Mouse (Mus musculus): Measurements from ENCODE around the gene Rom1. TPM values are rescaled to one million over a fixed set of nuclear protein-coding genes. Genes with fewer than 3 reads are reported as not detected.
"Not testable (repeated sequence)": the region's sequence is repeated elsewhere in the genome, so short reads cannot be mapped to it uniquely, and the experiment has no call there.

Gene Rom1
- polyA plus RNA-seq, 1 experiment from 2014 or later = 3.9 TPM

DNA sequence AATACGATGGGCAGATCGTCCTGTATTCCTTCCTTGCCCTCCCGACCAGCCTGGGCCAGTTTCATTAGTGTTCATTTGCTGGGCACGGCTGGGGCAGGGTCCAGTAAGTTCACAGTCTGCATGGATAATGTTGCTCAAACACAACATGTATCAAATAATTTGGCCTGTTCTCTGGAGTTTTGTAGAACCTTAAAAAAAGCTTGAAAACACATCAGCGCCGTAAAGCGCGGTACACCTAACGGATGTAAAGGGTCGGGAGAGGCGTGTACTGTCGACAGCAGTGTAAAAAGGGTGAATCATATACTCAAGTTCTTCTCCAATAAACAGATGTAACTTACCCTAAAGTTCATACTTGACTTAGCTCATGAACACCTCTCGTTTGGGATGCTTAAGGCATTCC, 30.6 kb downstream of the Rom1 start:
- no peak for DNase-seq (ENCODE audit: low spot score)

DNA sequence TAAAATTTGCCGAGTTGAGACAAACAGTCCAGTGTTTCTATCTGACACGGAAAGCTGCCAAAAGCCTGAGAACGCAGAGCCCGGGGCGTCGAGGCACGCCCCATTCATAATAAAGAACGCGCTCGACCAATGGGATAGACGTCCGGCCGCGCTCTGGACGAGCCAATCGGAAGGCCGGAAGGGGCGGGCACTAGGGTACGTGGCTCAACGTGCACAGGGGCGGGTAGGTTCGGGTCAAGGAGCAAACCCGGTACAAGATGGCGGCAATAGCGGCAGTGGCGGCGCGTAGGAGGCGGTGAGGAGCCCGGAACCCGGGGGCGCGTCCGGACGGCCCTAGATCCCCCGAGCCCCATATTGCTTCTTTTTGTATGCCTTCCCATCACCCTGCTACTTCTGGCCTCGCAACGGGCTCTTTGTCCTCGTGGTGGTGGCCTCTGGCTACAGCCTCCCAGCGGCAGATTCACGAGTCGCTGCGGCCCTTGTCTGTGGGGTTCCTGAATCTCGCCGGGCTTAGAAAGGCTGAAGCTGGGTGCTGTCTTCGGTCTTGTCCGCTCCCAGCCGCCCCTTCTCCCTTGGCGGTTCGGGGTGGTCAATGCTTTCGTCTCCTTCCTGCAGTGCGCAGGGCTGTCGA, 31.2 kb downstream of the Rom1 start, which contains the start of gene Ganab:
Gene Ganab, plus strand, starts transcription at position 207 of the 631 bp plus-strand sequence.
- peak; percentile 98 for ATAC-seq (replicated peaks; ENCODE audit: low FRiP score)
- Histone ChIP-seq H3K36me3 (ENCODE audit: control insufficient read depth, insufficient read depth, low read length) (peaks cover 16% of the 10 kb centered on the region; the same call in 1 of the 2 replicates), H3K9ac (ENCODE audit: low read depth, low read length) (peak within 1 kb of the TSS; percentile 97), H3K4me1 (replicated peaks; ENCODE audit: control insufficient read depth, insufficient read depth, low read length) (peaks cover 25% of the 10 kb centered on the region), H3K4me3 (ENCODE audit: low read depth, low read length) (peak within 1 kb of the TSS; percentile 98), H3K4me2 (peak within 1 kb of the TSS; percentile 87), H3K27ac (ENCODE audit: low read depth, low read length) (peak within 1 kb of the TSS; percentile 93), H3K9me3 (ENCODE audit: control insufficient read depth, low read length) (no peaks in the 10 kb centered on the region), H3K27me3 (replicated peaks; ENCODE audit: control insufficient read depth, insufficient read depth, low read length) (no peaks in the 10 kb centered on the region)
- DNase-seq (ENCODE audit: low spot score) = peak; percentile 95
- WGBS = under 1% methylated on average over 53 of the region's 53 CpGs

More for the DNA sequence above, 30.6 kb downstream of the Rom1 start:
- H3K27ac ChIP-seq (ENCODE audit: low read depth, low read length) = peak overlapping the region; percentile 93
- ATAC-seq (replicated peaks; ENCODE audit: low FRiP score) = peak; percentile 3; the same call in 1 of the 2 replicates
- no peaks in the 10 kb centered on the region for H3K9me3 ChIP-seq (ENCODE audit: control insufficient read depth, low read length)
- WGBS = 7% methylated on average over 13 of the region's 13 CpGs
- peaks cover 20% of the 10 kb centered on the region; the same call in 1 of the 2 replicates for H3K36me3 ChIP-seq (ENCODE audit: control insufficient read depth, insufficient read depth, low read length)
- peak overlapping the region; percentile 97 for H3K9ac ChIP-seq (ENCODE audit: low read depth, low read length)
- peaks cover 25% of the 10 kb centered on the region for H3K4me1 ChIP-seq (replicated peaks; ENCODE audit: control insufficient read depth, insufficient read depth, low read length)
- H3K4me2 ChIP-seq = peak overlapping the region; percentile 87
- H3K4me3 ChIP-seq (ENCODE audit: low read depth, low read length) = peak overlapping the region; percentile 98
- no peaks in the 10 kb centered on the region for H3K27me3 ChIP-seq (replicated peaks; ENCODE audit: control insufficient read depth, insufficient read depth, low read length)

DNA sequence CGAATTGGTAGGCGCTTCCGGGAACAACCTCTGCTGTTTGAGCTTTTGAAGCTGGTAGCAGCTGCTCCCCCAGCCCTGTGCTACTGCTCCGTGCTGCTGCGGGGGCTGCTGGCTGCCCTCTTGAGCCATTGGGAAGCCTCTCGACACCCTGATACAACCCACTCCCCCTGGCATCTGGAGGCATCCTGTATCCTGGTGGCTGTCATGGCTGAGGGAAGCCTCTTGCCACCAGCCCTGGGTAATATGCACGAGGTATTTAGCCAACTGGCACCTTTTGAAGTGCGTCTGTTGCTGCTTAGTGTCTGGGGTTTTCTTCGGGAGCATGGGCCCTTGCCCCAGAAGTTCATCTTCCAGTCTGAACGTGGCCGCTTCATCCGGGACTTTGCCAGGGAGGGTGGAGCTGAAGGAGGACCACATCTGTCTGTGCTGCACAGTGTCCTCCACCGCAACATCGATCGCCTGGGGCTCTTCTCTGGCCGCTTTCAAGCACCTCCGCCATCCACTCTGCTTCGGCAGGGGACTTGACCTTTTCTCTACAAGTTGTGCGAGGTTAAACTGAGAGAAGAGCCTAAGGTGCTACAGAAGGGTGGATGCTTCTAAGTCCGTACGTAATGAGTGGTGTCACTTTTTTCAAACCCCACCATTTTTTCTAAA, 31.8 kb downstream of the Rom1 start:
- H3K27ac ChIP-seq (ENCODE audit: low read depth, low read length) = peak overlapping the region; percentile 86
- peak overlapping the region; percentile 87 for H3K4me2 ChIP-seq
- not testable (repeated sequence) for H3K27me3 ChIP-seq (replicated peaks; ENCODE audit: control insufficient read depth, insufficient read depth, low read length); H3K9me3 ChIP-seq (ENCODE audit: control insufficient read depth, low read length); DNase-seq (ENCODE audit: low spot score)
- peak overlapping the region; percentile 98 for H3K4me3 ChIP-seq (ENCODE audit: low read depth, low read length)
- peaks cover 15% of the 10 kb centered on the region; the same call in 1 of the 2 replicates for H3K36me3 ChIP-seq (ENCODE audit: control insufficient read depth, insufficient read depth, low read length)
- peak; percentile 25 for ATAC-seq (replicated peaks; ENCODE audit: low FRiP score)
- WGBS = 35% methylated on average over 21 of the region's 21 CpGs
- peak overlapping the region; percentile 58 for H3K9ac ChIP-seq (ENCODE audit: low read depth, low read length)
- H3K4me1 ChIP-seq (replicated peaks; ENCODE audit: control insufficient read depth, insufficient read depth, low read length) = peaks cover 25% of the 10 kb centered on the region

DNA sequence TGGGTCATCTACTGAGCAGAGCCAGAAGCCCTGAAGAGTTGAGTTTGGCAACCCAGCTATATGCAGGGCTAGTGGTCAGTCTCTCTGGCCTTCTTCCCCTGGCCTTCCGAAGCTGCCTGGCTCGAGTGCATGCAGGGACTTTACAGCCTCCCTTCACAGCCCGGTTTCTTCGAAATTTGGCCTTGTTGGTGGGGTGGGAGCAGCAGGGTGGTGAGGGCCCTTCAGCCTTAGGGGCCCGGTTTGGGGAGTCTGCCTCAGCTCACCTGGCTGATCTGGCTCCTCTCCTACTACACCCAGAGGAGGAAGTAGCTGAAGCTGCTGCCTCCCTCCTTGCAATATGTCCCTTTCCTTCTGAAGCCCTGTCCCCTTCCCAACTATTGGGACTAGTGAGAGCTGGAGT, 32.9 kb downstream of the Rom1 start:
- not testable (repeated sequence) for DNase-seq (ENCODE audit: low spot score); H3K9me3 ChIP-seq (ENCODE audit: control insufficient read depth, low read length); H3K27ac ChIP-seq (ENCODE audit: low read depth, low read length); H3K27me3 ChIP-seq (replicated peaks; ENCODE audit: control insufficient read depth, insufficient read depth, low read length); H3K4me3 ChIP-seq (ENCODE audit: low read depth, low read length); ATAC-seq (replicated peaks; ENCODE audit: low FRiP score)
- peak overlapping the region; percentile 87 for H3K4me2 ChIP-seq
- H3K9ac ChIP-seq (ENCODE audit: low read depth, low read length) = peak overlapping the region; percentile 3; the same call in 1 of the 2 replicates
- H3K36me3 ChIP-seq (ENCODE audit: control insufficient read depth, insufficient read depth, low read length) = peaks cover 13% of the 10 kb centered on the region; the same call in 1 of the 2 replicates
- peaks cover 25% of the 10 kb centered on the region for H3K4me1 ChIP-seq (replicated peaks; ENCODE audit: control insufficient read depth, insufficient read depth, low read length)
- 89% methylated on average over 5 of the region's 5 CpGs for WGBS

DNA sequence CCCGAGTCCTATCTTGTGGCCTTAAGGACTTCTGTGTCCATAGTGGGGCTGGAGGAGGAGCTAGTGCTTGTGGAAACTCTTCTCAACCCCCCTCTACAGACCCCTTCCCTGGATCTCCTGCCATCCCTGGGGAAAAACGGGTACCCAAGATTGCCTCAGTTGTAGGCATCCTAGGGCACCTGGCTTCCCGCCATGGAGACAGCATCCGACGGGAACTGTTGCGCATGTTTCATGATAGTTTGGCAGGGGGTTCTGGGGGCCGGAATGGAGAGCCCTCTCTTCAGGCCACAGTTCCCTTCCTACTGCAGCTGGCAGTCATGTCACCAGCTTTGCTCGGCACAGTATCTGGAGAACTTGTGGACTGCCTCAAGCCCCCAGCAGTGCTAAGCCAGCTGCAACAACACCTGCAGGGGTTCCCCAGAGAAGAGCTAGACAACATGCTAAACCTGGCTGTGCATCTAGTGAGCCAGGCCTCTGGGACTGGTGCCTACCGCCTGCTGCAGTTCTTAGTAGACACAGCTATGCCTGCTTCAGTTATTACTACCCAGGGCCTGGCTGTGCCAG, 33.7 kb downstream of the Rom1 start:
- Histone ChIP-seq H3K36me3 (ENCODE audit: control insufficient read depth, insufficient read depth, low read length) (peaks cover 16% of the 10 kb centered on the region; the same call in 1 of the 2 replicates), H3K4me2 (no peak overlapping the region), H3K9me3 (ENCODE audit: control insufficient read depth, low read length) (no peaks in the 10 kb centered on the region), H3K27ac (ENCODE audit: low read depth, low read length) (no peak overlapping the region), H3K4me3 (ENCODE audit: low read depth, low read length) (0 out of 2 replicates have a peak overlapping the region, but pooled peaks have one; percentile 12), H3K9ac (ENCODE audit: low read depth, low read length) (no peak overlapping the region; the same call in 1 of the 2 replicates), H3K27me3 (replicated peaks; ENCODE audit: control insufficient read depth, insufficient read depth, low read length) (no peaks in the 10 kb centered on the region), H3K4me1 (replicated peaks; ENCODE audit: control insufficient read depth, insufficient read depth, low read length) (peaks cover 25% of the 10 kb centered on the region)
- ATAC-seq (replicated peaks; ENCODE audit: low FRiP score) = no peak
- 88% methylated on average over 9 of the region's 9 CpGs for WGBS
- DNase-seq (ENCODE audit: low spot score) = no peak

DNA sequence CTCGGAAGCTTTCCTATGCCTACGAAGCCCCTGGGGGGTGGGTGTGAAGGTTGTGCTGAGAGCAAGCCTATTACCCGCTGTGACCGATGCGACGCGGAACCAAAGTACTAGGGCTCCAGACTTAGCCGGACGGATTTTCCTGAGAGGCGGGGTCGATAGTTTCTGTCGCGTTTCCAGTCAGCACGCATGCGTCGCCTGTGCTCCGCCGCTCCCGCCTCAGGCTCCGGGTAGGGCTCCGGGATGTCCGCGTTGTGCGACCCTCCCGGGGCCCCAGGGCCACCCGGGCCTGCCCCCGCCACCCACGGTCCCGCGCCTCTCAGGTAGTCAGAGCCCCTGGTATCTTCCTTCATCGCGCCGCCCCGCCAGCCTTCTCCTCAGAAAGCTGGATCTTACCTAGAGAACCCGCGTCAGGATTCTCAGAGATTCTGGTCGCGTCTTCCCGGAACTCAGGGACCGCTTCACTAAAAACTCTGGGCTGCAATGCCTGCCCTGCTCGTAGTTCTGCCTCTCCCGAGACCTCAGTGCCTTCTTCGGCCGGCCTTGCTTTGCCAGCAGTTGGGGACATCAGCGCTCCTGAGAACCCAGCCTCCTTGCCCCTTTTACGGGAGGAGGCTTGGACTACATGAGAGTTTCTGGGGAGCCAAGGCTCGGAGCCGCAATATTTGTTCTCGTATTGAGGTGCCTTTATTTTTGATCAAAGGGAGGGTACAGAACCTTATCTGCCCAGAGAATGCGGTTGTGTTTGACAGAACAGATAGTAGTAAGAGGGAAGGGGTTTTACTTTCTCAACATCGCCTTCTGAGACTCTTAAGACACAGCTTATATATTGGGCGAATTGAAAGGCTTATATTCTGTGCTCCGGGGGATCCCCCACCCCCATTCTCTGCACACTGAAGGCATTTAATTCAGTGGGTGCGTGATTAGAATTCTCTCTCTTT, 36.1 kb downstream of the Rom1 start, which contains the start of gene Ints5:
Gene Ints5, plus strand, starts transcription at position 177 of the 938 bp plus-strand sequence.
- peaks cover 19% of the 10 kb centered on the region for H3K4me1 ChIP-seq (replicated peaks; ENCODE audit: control insufficient read depth, insufficient read depth, low read length)
- 2% methylated on average over 54 of the region's 54 CpGs for whole genome bisulfite sequencing
- peak; percentile 86 for DNase-seq (ENCODE audit: low spot score)

DNA sequence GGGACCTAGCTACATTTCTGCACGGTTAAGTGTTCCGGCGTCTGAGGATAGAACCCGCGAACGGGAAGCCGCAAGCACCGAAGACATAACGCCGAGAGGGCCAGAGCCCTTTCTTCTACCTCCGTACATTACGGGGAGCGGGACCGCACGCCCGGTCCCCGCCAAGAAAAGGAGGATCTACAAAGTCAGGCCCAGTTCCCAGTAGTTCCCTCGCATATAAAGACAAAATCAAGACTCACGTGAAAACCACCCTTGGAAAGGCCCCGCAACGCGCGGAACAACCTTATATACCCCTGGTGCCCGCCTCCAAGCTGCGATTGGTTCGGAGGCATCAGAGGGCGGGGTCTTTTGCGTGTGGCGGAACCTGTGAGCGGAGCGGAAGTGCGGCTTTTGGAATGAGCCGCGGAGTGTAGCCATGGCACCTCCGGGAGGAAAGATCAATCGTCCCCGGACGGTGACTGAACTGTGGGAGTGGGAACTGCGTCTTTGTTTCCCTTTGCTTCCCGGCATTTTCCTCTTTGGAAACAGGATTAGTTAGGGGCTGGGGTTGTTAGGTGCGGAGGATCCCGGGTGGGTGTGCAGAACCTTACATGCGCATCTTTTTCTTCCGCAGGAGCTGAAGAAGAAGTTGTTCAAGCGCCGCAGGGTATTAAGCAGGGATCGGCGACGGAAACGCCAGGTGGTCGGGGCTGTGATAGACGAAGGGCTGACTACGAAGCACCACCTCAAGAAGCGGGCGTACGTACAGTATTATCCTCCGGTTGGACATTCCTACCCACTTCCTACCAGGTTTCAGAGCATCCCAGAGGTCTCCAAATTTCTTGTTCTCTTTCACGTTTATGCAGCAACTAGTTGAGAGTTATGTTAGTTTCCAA, 40.4 kb downstream of the Rom1 start, which contains the start of the genes 1810009A15Rik and Gm49416:
Gene 1810009A15Rik, plus strand, starts transcription at position 343 of the 875 bp plus-strand sequence.
Gene Gm49416, plus strand, starts transcription at position 416 of the 875 bp plus-strand sequence.
- peak; percentile 94 for DNase-seq (ENCODE audit: low spot score)
- no peaks in the 10 kb centered on the region for H3K27me3 ChIP-seq (replicated peaks; ENCODE audit: control insufficient read depth, insufficient read depth, low read length)
- H3K36me3 ChIP-seq (ENCODE audit: control insufficient read depth, insufficient read depth, low read length) = peaks cover 4% of the 10 kb centered on the region; the same call in 1 of the 2 replicates
- H3K27ac ChIP-seq (ENCODE audit: low read depth, low read length) = peak within 1 kb of the TSS; percentile 92
- peak within 1 kb of the TSS; percentile 73 for H3K4me3 ChIP-seq (ENCODE audit: low read depth, low read length)
- under 1% methylated on average over 58 of the region's 58 CpGs for WGBS
- no peaks in the 10 kb centered on the region for H3K9me3 ChIP-seq (ENCODE audit: control insufficient read depth, low read length)
- H3K4me1 ChIP-seq (replicated peaks; ENCODE audit: control insufficient read depth, insufficient read depth, low read length) = peaks cover 6% of the 10 kb centered on the region; the same call in 1 of the 2 replicates
- ATAC-seq (replicated peaks; ENCODE audit: low FRiP score) = peak; percentile 86
- H3K4me2 ChIP-seq = peak within 1 kb of the TSS; percentile 88
- H3K9ac ChIP-seq (ENCODE audit: low read depth, low read length) = peak within 1 kb of the TSS; percentile 93

More for the DNA sequence above, 36.1 kb downstream of the Rom1 start, which contains the start of gene Ints5:
- Histone ChIP-seq H3K27me3 (replicated peaks; ENCODE audit: control insufficient read depth, insufficient read depth, low read length) (no peaks in the 10 kb centered on the region), H3K4me3 (ENCODE audit: low read depth, low read length) (peak within 1 kb of the TSS; percentile 80), H3K4me2 (peak within 1 kb of the TSS; percentile 70), H3K9me3 (ENCODE audit: control insufficient read depth, low read length) (no peaks in the 10 kb centered on the region), H3K36me3 (ENCODE audit: control insufficient read depth, insufficient read depth, low read length) (peaks cover 17% of the 10 kb centered on the region; the same call in 1 of the 2 replicates), H3K9ac (ENCODE audit: low read depth, low read length) (peak within 1 kb of the TSS; percentile 92), H3K27ac (ENCODE audit: low read depth, low read length) (peak within 1 kb of the TSS; percentile 92)
- peak; percentile 69 for ATAC-seq (replicated peaks; ENCODE audit: low FRiP score)
